Mouse (Mus musculus) midbrain, embryonic 16.5 days (tissue): ENCODE data around the gene Olfr1404. TPM values are rescaled to one million over a fixed set of nuclear protein-coding genes. Genes with fewer than 3 reads are reported as not detected.

ENCODE experiments used
- ATAC-seq: fragments of 200-750 bp; cut with Nextera tagmentation; 2 replicates; pipeline ENCODE4 v1.8.0; 2017; ENCODE audit warnings: moderate TSS enrichment
- H3K27ac ChIP-seq: fragments of 300-500 bp; sonication (generic); 2 replicates; pipeline ENCODE4 v1.5.1; 2014; ENCODE audit warnings: mild to moderate bottlenecking, low read length, mixed read lengths
- H3K27me3 ChIP-seq: fragments of 300-500 bp; sonication (generic); 2 replicates; pipeline ENCODE4 v1.6.1; 2014; ENCODE audit warnings: low read depth, low read length, mixed read lengths; ENCODE audit not compliant: control insufficient read depth, insufficient read depth
- H3K36me3 ChIP-seq: fragments of 300-500 bp; sonication (generic); 2 replicates; pipeline ENCODE4 v1.6.1; 2014; ENCODE audit warnings: mild to moderate bottlenecking, low read length, moderate library complexity, mixed read lengths; ENCODE audit not compliant: control insufficient read depth, insufficient read depth
- H3K4me1 ChIP-seq: fragments of 300-500 bp; sonication (generic); 2 replicates; pipeline ENCODE4 v1.6.1; 2014; ENCODE audit warnings: mild to moderate bottlenecking, low read length, mixed read lengths; ENCODE audit not compliant: control insufficient read depth, insufficient read depth
- H3K4me2 ChIP-seq: fragments of 300-500 bp; sonication (generic); 2 replicates; pipeline ENCODE4 v1.6.1; 2014; ENCODE audit warnings: mild to moderate bottlenecking, low read length, mixed read lengths
- H3K4me3 ChIP-seq: fragments of 300-500 bp; sonication (generic); 2 replicates; pipeline ENCODE4 v1.5.1; 2014; ENCODE audit warnings: low read depth, mild to moderate bottlenecking, low read length, moderate library complexity, mixed read lengths
- H3K9ac ChIP-seq: fragments of 300-500 bp; sonication (generic); 2 replicates; pipeline ENCODE4 v1.6.1; 2014; ENCODE audit warnings: low read depth, low read length, mixed read lengths
- H3K9me3 ChIP-seq: fragments of 300-500 bp; sonication (generic); replicated peaks from 2 replicates; pipeline ENCODE4 v1.6.1; 2014; ENCODE audit warnings: mild to moderate bottlenecking, low read length, mixed read lengths; ENCODE audit not compliant: control insufficient read depth, poor library complexity, severe bottlenecking
- WGBS: fragments of 180-500 bp; shearing (Covaris S2); extraction: QIAGEN DNeasy Blood & Tissue Kit; methylation state at CpG from one replicate; pipeline ENCODE4 v1.1.7; 2014; 5-methylcytosine and 5-hydroxymethylcytosine counted together
- polyA plus RNA-seq: library from polyadenylated mRNA; unstranded; fragments of >200 nt; fragmentation: Nextera tagmentation; extraction: Ambion mirVana; gene quantifications from 2 replicates; pipeline ENCODE4 v1.2.1, GENCODE M21; 2015

Olfr1404 gene
- polyA plus RNA-seq, 1 experiment from 2014 or later: not detected

- H3K27ac ChIP-seq: no peak overlapping the region
- WGBS: 96% methylated on average over 3 of the region's 3 CpGs
- ATAC-seq: no peak
- no peak overlapping the region for H3K9ac ChIP-seq
- H3K9me3 ChIP-seq: no peaks in the 10 kb centered on the region
- no peaks in the 10 kb centered on the region for H3K36me3 ChIP-seq
- no peaks in the 10 kb centered on the region for H3K27me3 ChIP-seq
- no peaks in the 10 kb centered on the region for H3K4me1 ChIP-seq
- no peak overlapping the region for H3K4me3 ChIP-seq
- no peak overlapping the region for H3K4me2 ChIP-seq
These were observed 37.7 kb downstream of the Olfr1404 start for GRCm38 (mm10) chr1:173249888-173250287.

DNA sequence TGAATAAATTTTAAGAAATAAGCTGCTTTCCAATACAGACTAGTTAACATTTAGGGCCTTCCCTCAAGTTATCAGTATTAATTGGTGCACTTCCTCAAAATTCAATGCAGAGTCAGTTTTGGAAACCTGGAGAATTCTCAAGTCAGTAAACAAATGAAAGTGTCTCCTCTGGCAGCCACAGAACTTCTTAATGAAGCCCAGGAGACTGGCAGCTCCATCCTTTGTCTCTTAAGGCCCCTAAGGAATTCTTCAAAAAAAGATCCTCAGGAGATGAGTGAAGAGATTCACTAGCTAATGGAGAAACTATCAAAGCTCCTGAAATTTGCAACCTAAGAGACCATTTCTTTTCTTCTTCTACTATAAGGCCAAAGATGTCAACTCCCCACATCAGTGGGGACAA, 53.5 kb downstream of the Olfr1404 start, which contains the start of gene Olfr418:
Gene Olfr418 (plus strand): TSS at position 301 of the 400 bp plus-strand sequence.
- ATAC-seq: no peak
- Histone ChIP-seq H3K27ac (no peak within 1 kb of the TSS), H3K36me3 (no peaks in the 10 kb centered on the region), H3K4me1 (no peaks in the 10 kb centered on the region), H3K4me3 (no peak within 1 kb of the TSS), H3K27me3 (no peaks in the 10 kb centered on the region), H3K9ac (no peak within 1 kb of the TSS), H3K9me3 (no peaks in the 10 kb centered on the region), H3K4me2 (no peak within 1 kb of the TSS)

Other genes starting within 250 kb of the Olfr1404 start
- gene Olfr1408, start 75.0 kb upstream of the Olfr1404 start, polyA plus RNA-seq: not detected in 2 replicates
- not detected in 2 replicates for gene Olfr1406, start 21.8 kb upstream of the Olfr1404 start, polyA plus RNA-seq
- not detected in 2 replicates for gene Olfr218, start 14.6 kb upstream of the Olfr1404 start, polyA plus RNA-seq
- gene Fcer1a, start 14.8 kb downstream of the Olfr1404 start, polyA plus RNA-seq: not detected in 2 replicates
- not detected in 2 replicates for gene Olfr418, start 53.6 kb downstream of the Olfr1404 start, polyA plus RNA-seq
- not detected in 2 replicates for gene Mptx2, start 65.4 kb downstream of the Olfr1404 start, polyA plus RNA-seq
- gene Ackr1, start 121.4 kb downstream of the Olfr1404 start, polyA plus RNA-seq: 18.6 and 19.9 TPM in 2 replicates
- gene Aim2, start 138.5 kb downstream of the Olfr1404 start, polyA plus RNA-seq: 1.5 and 1.7 TPM in 2 replicates
- 64.7 and 69.7 TPM in 2 replicates for gene Cadm3, start 155.3 kb downstream of the Olfr1404 start, polyA plus RNA-seq